Mouse (Mus musculus) forebrain, embryonic 12.5 days (tissue): ENCODE data around the gene Mau2. TPM values are rescaled to one million over a fixed set of nuclear protein-coding genes. Genes with fewer than 3 reads are reported as not detected.

Source experiments
- ATAC-seq: fragments of 200-750 bp; cut with Nextera tagmentation; 2 replicates; pipeline ENCODE4 v1.8.0; 2017; ENCODE audit warnings: moderate TSS enrichment; ENCODE audit not compliant: low FRiP score
- H3K27ac ChIP-seq: fragments of 300-500 bp; sonication (generic); 2 replicates; pipeline ENCODE4 v1.5.1; 2016; ENCODE audit warnings: mild to moderate bottlenecking
- H3K27me3 ChIP-seq: fragments of 300-500 bp; sonication (generic); 2 replicates; pipeline ENCODE4 v1.6.1; 2016; ENCODE audit warnings: mild to moderate bottlenecking
- H3K36me3 ChIP-seq: fragments of 300-500 bp; sonication (generic); replicated peaks from 2 replicates; pipeline ENCODE4 v1.6.1; 2016; ENCODE audit warnings: mild to moderate bottlenecking
- H3K4me1 ChIP-seq: fragments of 300-500 bp; sonication (generic); 2 replicates; pipeline ENCODE4 v1.6.1; 2016
- H3K4me2 ChIP-seq: fragments of 300-500 bp; sonication (generic); 2 replicates; pipeline ENCODE4 v1.6.1; 2016; ENCODE audit warnings: mild to moderate bottlenecking, moderate library complexity
- H3K4me3 ChIP-seq: fragments of 300-500 bp; sonication (generic); replicated peaks from 2 replicates; pipeline ENCODE4 v1.5.1; 2016; ENCODE audit warnings: mild to moderate bottlenecking
- H3K9ac ChIP-seq: fragments of 300-500 bp; sonication (generic); 2 replicates; pipeline ENCODE4 v1.6.1; 2016; ENCODE audit warnings: mild to moderate bottlenecking
- H3K9me3 ChIP-seq: fragments of 300-500 bp; sonication (generic); 2 replicates; pipeline ENCODE4 v1.6.1; 2016
- WGBS: fragments of 180-500 bp; shearing (Covaris S2); methylation state at CpG from one replicate; pipeline ENCODE4 v1.1.7; 2016; 5-methylcytosine and 5-hydroxymethylcytosine counted together
- polyA plus RNA-seq: library from polyadenylated mRNA; unstranded; fragments of >200 nt; fragmentation: Nextera tagmentation; extraction: Ambion mirVana; gene quantifications from 2 replicates; pipeline ENCODE4 v1.2.1, GENCODE M21; 2016

Mau2 gene
- polyA plus RNA-seq = 67.6 and 70.1 TPM in 2 replicates

DNA sequence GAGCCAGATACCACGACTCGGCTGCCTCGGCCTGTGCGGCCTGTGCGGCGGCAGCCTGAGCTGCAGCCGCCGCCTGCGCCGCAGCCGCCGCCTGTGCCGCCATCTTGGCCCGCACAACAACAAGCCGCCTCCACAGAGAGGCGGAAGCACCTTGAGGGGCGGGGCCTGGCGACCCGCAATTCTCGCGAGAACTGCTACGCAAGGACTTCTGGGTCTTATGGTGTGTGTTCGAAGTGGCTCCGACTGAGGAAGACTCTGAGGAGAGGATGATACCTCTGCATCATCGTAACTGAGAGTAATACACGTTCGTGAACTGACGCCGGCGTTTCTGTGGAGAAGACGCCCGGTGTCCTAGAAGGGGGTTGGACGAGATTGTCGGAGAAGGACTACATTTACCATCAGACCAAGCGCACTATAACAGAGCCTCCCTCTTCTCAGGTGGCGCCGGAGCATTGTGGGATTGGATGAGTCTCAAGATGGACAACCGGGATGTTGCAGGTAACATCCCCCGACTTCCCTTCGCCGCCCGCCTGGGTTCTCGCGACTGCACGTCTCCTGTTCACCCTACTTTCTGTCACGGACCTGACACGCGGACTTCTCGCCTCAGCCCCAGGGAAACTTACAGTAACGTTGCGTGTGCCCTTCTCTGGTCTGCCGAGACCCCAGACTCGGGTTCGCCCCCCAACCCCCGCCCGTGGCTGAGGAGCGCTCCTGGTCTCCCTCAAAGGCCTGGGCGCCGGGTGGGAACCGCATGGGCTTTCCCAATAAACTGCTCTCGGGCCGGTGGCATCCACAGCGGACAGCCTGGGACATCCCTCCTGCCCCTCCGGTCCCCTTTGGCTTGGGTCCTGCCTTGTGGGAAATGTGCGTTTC is at the start of gene Mau2, which contains the start of gene Sugp1:
TSS of gene Mau2 (minus strand) at position 152 of the 873 bp plus-strand sequence.
TSS of gene Sugp1 (plus strand) at position 231 of the 873 bp plus-strand sequence.
- no peaks in the 10 kb centered on the region for H3K9me3 ChIP-seq
- ATAC-seq = peak; percentile 97
- under 1% methylated on average over 65 of the region's 65 CpGs for WGBS
- H3K27me3 ChIP-seq = no peaks in the 10 kb centered on the region
- H3K9ac ChIP-seq = peak within 1 kb of the TSS; percentile 93
- H3K4me3 ChIP-seq = peak within 1 kb of the TSS; percentile 99
- peak within 1 kb of the TSS; percentile 77 for H3K27ac ChIP-seq
- H3K4me1 ChIP-seq = peaks cover 35% of the 10 kb centered on the region
- peak within 1 kb of the TSS; percentile 93 for H3K4me2 ChIP-seq
- H3K36me3 ChIP-seq = no peaks in the 10 kb centered on the region

DNA sequence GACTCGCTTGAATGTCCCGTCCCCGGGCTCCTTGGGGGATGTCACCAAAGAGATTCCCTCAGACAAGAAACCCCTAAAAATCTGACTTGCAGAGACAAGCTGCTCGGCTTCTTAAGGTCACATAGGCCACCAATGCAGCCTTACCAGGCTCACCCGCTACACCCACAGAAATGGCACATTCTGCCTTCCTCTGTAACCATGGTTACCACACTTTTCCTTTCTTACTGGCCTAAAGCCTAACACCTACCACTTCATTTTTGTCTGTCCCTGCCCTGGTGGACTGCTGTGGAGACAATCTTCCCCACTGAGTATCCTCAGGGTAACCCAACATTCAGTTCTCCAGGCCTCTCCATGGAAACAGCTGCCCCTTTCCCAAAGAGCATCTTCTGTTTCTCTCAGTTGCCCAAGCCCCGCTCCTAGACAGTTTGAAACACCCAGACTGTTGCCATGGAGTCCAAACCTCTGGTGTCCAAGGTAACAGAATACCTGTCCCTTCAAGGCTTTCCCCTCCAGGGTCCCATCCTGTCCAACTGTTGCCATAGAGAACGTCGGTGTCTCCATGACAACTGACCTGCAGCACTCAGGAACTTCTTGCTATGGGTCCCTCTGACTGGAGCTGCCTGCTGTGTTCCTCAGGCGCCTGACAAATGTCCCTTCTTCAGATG is 46.9 kb upstream of the Mau2 start:
- Histone ChIP-seq H3K9ac (no peak overlapping the region), H3K27ac (no peak overlapping the region), H3K4me1 (peaks cover 32% of the 10 kb centered on the region), H3K9me3 (no peaks in the 10 kb centered on the region), H3K36me3 (peaks cover 6% of the 10 kb centered on the region), H3K27me3 (peaks cover 69% of the 10 kb centered on the region), H3K4me2 (no peak overlapping the region), H3K4me3 (no peak overlapping the region)
- 57% methylated on average over 9 of the region's 9 CpGs for WGBS
- no peak; the same call in 1 of the 2 replicates for ATAC-seq

DNA sequence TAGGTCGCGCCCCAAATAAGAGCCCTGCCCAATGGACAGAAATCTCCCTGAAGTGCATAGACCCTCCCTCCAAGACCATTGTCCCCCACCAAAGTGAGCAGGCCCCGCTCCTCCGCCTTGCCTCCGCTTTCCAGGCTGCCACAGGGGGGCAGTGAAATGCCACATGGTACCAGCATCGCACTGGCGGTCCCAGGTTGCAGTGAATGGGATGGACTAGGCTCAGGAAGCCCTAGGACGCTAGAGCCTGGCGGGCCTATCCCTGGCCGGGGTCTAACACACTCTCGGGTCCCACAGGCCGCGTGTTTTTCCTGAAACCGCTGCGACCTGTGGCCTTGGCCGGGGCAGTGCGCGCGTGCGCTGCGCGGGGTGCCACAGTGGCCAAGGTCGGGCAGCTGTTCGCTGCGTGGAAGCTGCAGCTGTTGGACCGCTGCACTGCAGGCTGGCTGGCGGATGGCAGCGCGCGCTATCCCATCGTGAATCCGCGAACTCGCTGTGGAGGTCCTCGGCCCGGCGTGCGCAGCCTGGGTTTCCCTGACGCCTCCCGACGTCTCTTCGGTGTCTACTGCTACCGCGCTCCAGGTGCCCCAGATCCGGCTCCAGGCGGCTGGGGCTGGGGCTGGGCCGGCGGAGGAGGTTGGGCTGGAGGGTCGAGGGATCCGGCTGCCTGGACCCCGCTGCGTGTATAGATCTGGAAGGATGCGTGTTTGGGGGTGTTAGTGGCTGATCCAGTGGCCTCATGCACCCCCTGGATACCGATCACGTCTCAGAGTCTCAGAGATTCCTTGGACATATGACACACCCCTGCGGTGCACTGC is 45.5 kb upstream of the Mau2 start:
- H3K4me1 ChIP-seq = peaks cover 45% of the 10 kb centered on the region
- H3K4me2 ChIP-seq = peak overlapping the region; percentile 85
- ATAC-seq = peak; percentile 81

DNA sequence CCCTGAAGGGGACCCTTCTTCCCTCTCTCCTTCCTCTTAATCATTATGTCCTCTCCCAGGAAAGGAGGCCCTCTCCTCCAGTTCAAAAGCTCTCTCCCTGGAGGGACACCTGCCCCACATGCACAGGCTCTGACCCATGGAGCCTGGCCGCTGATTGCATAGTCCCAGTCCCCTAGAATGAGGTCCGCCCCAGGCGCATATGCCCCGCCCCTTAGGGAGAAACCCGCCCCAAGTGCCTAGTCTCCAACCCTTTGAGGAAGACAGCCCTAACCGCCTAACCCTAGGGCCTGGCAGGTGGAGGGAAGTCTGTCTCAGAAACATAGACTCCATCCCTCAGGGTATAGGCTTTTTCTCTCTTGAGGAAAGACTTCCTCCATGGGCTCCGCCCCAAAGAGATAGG is 44.7 kb upstream of the Mau2 start:
- peak; percentile 5; the same call in 1 of the 2 replicates for ATAC-seq

More for the DNA sequence above, 45.5 kb upstream of the Mau2 start:
- H3K4me3 ChIP-seq = peak overlapping the region; percentile 44
- peak overlapping the region; percentile 56 for H3K9ac ChIP-seq
- 2% methylated on average over 56 of the region's 56 CpGs for WGBS
- H3K9me3 ChIP-seq = no peaks in the 10 kb centered on the region
- no peaks in the 10 kb centered on the region for H3K36me3 ChIP-seq
- peaks cover 80% of the 10 kb centered on the region for H3K27me3 ChIP-seq
- no peak overlapping the region for H3K27ac ChIP-seq

DNA sequence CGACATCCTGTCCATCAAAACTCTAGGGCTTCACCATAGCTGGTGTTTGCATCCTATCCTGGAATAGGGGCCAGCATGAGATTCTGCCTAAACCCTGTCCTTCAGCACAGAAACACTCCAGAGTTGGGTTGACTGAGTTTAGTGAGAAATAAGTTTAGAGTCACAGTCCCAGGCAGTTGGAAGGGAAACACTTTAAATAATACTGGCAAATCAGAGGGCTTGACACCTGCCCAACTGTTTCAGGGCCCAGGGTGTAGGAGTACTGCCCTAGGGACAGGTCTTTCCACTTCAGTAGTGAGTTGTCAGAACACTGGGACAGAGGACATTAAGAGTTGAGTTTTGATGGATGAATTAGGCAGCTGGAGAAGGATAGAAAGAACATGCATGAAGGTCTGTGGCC is 43.6 kb upstream of the Mau2 start:
- ATAC-seq = no peak
- no peak overlapping the region for H3K9ac ChIP-seq
- WGBS = 36% methylated on average over 1 of the region's 1 CpGs

More for the DNA sequence above, 44.7 kb upstream of the Mau2 start:
- H3K9ac ChIP-seq = no peak overlapping the region
- no peak overlapping the region for H3K27ac ChIP-seq
- H3K9me3 ChIP-seq = no peaks in the 10 kb centered on the region
- peaks cover 45% of the 10 kb centered on the region for H3K4me1 ChIP-seq
- H3K4me3 ChIP-seq = peak overlapping the region; percentile 44; the same call in 1 of the 2 replicates
- WGBS = 7% methylated on average over 7 of the region's 7 CpGs
- no peak overlapping the region for H3K4me2 ChIP-seq
- H3K27me3 ChIP-seq = peaks cover 87% of the 10 kb centered on the region
- H3K36me3 ChIP-seq = no peaks in the 10 kb centered on the region

DNA sequence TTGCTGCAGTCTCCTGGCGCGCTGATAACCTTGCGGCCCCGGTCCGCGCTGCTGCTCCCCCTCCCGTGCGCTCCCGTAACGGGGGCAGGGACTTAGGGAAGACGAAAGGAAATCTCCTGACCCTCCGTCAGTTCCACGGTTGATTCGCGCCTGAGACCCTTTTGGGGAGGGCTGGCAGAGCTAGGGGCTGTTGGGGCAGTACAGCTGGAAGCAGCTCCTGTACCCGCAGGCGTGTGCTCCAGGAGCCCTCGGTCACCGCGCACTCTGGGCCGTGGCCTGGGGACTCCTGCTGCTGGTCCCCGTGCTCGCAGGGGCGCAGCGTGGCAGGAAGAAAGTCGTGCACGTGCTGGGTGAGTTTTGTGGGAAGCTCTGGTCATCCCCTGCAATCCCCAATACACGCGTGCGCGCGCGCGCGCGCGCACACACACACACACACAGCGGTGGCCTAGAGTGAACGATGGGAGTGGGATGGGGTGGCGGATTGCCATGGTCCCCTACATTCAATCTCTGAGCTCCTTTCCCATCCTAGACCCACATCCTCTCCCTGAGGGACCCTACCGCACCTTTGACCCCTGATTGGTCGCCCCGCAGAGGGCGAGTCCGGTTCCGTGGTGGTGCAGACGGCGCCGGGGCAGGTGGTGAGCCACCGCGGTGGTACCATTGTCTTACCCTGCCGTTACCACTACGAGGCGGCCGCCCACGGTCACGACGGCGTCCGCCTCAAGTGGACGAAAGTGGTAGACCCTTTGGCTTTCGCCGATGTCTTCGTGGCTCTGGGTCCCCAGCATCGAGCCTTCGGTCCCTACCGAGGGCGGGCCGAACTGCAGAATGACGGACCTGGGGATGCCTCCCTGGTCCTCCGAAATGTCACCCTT is 41.9 kb upstream of the Mau2 start:
- H3K9ac ChIP-seq = peak overlapping the region; percentile 21; the same call in 1 of the 2 replicates
- H3K4me2 ChIP-seq = peak overlapping the region; percentile 69
- no peaks in the 10 kb centered on the region for H3K36me3 ChIP-seq
- ATAC-seq = no peak
- H3K27ac ChIP-seq = no peak overlapping the region
- WGBS = under 1% methylated on average over 71 of the region's 71 CpGs
- peaks cover 39% of the 10 kb centered on the region for H3K4me1 ChIP-seq
- peak overlapping the region; percentile 40 for H3K4me3 ChIP-seq
- no peaks in the 10 kb centered on the region for H3K9me3 ChIP-seq
- peaks cover 81% of the 10 kb centered on the region for H3K27me3 ChIP-seq

More for the DNA sequence above, 43.6 kb upstream of the Mau2 start:
- Histone ChIP-seq H3K36me3 (no peaks in the 10 kb centered on the region), H3K4me3 (no peak overlapping the region), H3K9me3 (no peaks in the 10 kb centered on the region), H3K4me2 (no peak overlapping the region), H3K27me3 (peaks cover 96% of the 10 kb centered on the region), H3K27ac (no peak overlapping the region), H3K4me1 (peaks cover 45% of the 10 kb centered on the region)

DNA sequence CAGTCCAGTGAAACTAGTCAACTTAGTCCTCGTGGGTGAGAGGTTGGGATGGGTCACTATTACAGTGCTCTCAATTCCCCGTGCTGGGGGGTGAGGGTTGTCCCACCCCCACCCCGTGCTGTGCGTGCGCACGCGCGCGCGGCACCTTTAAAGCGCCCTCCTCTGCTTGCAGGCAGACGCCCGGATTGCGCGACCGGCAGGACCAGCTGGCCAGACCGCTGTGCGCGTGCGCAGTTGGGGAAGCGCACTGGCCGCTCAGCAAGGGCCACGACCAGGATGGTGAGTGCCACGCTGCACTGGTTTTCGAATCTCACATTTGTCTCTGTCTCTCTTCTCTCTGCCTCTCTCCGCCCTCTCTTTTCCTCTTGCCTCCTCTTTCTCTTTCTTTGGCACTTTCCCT is 40.8 kb upstream of the Mau2 start, which contains the start of gene Hapln4:
TSS of gene Hapln4 (plus strand) at position 173 of the 400 bp plus-strand sequence.
- H3K4me2 ChIP-seq = peak within 1 kb of the TSS; percentile 69
- WGBS = under 1% methylated on average over 26 of the region's 26 CpGs
- no peaks in the 10 kb centered on the region for H3K9me3 ChIP-seq
- peak within 1 kb of the TSS; percentile 21; the same call in 1 of the 2 replicates for H3K9ac ChIP-seq
- no peaks in the 10 kb centered on the region; the same call in 1 of the 2 replicates for H3K36me3 ChIP-seq
- H3K4me1 ChIP-seq = peaks cover 32% of the 10 kb centered on the region
- H3K27ac ChIP-seq = no peak within 1 kb of the TSS
- peaks cover 70% of the 10 kb centered on the region for H3K27me3 ChIP-seq
- H3K4me3 ChIP-seq = peak within 1 kb of the TSS; percentile 40
- peak; percentile 9; the same call in 1 of the 2 replicates for ATAC-seq

DNA sequence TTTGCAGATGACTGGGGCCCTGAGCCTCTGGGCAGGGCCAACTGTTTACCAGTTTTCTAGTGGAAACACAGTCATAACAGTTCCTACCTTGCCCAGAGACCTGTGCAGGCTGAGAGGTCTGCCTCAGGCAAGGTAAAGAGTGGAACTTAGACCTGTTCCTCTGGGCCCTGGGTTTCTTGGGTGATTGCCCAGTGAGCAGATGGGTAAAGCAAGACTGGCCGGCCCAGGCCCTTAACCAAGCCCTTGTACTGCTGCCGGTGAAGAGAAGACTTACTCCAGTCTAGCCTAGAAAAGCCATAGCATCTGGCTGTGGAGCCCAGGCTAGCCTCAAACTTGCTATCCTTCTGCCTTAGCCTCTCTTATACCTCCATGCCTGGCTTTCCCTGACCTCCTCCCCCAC is 39.4 kb upstream of the Mau2 start:
- Histone ChIP-seq H3K4me2 (no peak overlapping the region), H3K27me3 (peaks cover 57% of the 10 kb centered on the region), H3K4me3 (no peak overlapping the region)

DNA sequence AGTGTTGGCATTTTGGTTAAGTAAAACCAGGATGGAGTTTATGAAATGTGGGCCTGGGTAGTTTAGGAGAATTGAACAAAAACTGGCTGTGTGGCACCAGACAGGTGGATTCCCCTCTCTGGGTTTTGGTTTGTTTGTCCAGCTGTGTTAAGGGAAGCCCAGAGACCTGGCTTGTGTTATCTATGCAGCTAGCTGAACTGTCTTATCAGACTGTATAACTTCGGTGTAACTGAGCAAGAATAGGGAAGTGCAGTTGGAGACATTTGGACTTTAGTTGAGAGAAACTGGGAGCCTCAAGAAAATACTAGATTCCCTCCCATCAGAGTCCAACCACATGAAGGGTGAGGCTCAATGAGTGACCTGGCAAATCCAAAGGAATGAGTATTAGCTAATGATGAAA is 31.1 kb upstream of the Mau2 start:
- Histone ChIP-seq H3K9ac (no peak overlapping the region), H3K27ac (no peak overlapping the region), H3K27me3 (peaks cover 12% of the 10 kb centered on the region), H3K9me3 (no peaks in the 10 kb centered on the region), H3K36me3 (peaks cover 38% of the 10 kb centered on the region), H3K4me3 (no peak overlapping the region), H3K4me1 (0 out of 2 replicates have a peak, but pooled peaks cover 7% of the 10 kb centered on the region), H3K4me2 (no peak overlapping the region)
- WGBS = 90% methylated on average over 1 of the region's 1 CpGs
- ATAC-seq = no peak

More for the DNA sequence above, 39.4 kb upstream of the Mau2 start:
- 94% methylated on average over 2 of the region's 2 CpGs for WGBS
- H3K9ac ChIP-seq = no peak overlapping the region
- H3K27ac ChIP-seq = no peak overlapping the region
- no peaks in the 10 kb centered on the region for H3K9me3 ChIP-seq
- no peak for ATAC-seq
- H3K4me1 ChIP-seq = peaks cover 22% of the 10 kb centered on the region
- no peaks in the 10 kb centered on the region; the same call in 1 of the 2 replicates for H3K36me3 ChIP-seq

DNA sequence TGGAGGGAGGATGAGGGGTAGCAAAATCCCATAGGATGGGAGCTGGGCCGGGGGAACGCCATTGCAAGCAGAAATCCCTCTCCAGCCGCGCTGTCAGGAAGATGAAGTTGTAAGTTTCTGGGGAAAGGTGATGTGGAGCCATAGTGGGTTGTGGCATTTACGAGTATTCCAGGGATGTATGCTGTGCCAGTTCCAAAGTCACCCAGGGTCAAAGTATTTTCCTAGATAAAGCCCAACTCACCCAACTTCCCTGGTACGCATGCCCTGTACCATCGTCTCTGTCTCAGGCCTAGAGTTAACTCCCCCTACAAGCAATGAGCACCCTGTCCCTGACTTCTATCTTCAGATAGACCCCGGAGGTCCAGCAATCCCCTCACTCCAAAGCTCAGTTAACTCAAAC is 30.6 kb upstream of the Mau2 start:
- 0 out of 2 replicates have a peak, but pooled peaks cover 7% of the 10 kb centered on the region for H3K4me1 ChIP-seq
- H3K9me3 ChIP-seq = no peaks in the 10 kb centered on the region
- H3K4me2 ChIP-seq = no peak overlapping the region
- no peak overlapping the region for H3K9ac ChIP-seq
- ATAC-seq = no peak
- H3K27ac ChIP-seq = no peak overlapping the region
- WGBS = 61% methylated on average over 8 of the region's 8 CpGs
- peaks cover 12% of the 10 kb centered on the region for H3K27me3 ChIP-seq
- peaks cover 43% of the 10 kb centered on the region for H3K36me3 ChIP-seq
- H3K4me3 ChIP-seq = no peak overlapping the region
